Mouse (Mus musculus) gastrocnemius, postnatal 25 days (tissue): ENCODE results near the gene Trabd. TPM values are rescaled to one million over a fixed set of nuclear protein-coding genes. Genes with fewer than 3 reads are reported as not detected.

ENCODE experiments used
- DNase-seq: peaks from one replicate; pipeline ENCODE4 v3.0.0; 2022
- long read RNA-seq, 2 experiments: library from polyadenylated mRNA; stranded (forward); transcript quantifications; one replicate each; pipeline ENCODE4 v2.0.0; 2021
- total RNA-seq, 2 experiments: library from RNA; stranded (reverse); gene quantifications; 1 replicate in 1 of 2; 2 replicates in 1 of 2; pipeline ENCODE4 v1.2.3; 2021

Trabd gene
- 10 to 100 TPM; 22.7 to 26.2 TPM for total RNA-seq
- long read RNA-seq, experiment 1, transcript Trabd-201 (10 exons, 2,439 nt), result major isoform, 14 of 29 reads
- long read RNA-seq, experiment 1, partial matches to known transcripts, result 2 of 29 reads
- long read RNA-seq, experiment 1, other reads (novel, unspliced or antisense), result 11 of 29 reads
- long read RNA-seq, experiment 2, transcript Trabd-201 (10 exons, 2,439 nt), result major isoform, 26 of 46 reads
- long read RNA-seq, experiment 2, partial matches to known transcripts, result 3 of 46 reads
- long read RNA-seq, experiment 2, other reads (novel, unspliced or antisense), result 10 of 46 reads

GRCm38 (mm10) chr15:89074613-89075477 lies at the start of gene Trabd:
Trabd (plus strand) TSS chr15:89075124.
- no peak for DNase-seq

- DNase-seq, result no peak
Observed at GRCm38 (mm10) chr15:89044381-89044780, 30.5 kb upstream of the Trabd start.

DNA sequence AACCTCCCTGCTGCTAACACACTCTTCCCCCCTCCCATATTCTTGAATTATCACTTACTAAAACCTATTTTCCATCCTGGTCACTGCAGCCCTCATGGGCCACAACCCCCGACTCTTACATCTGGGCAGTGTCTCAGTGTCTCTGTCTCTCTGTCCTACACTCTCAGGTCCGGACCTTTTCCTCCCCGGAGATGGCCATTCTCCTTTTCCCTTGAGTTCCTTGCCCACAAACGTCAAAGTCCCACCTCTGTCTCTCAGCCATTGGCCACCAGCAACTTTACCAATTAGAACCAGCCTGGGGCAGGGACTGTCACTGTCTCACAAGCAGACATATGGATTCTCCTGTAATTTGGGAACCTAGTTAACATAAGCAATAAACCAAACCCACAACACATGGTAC lies 28.6 kb upstream of the Trabd start:
- DNase-seq, result no peak

DNA sequence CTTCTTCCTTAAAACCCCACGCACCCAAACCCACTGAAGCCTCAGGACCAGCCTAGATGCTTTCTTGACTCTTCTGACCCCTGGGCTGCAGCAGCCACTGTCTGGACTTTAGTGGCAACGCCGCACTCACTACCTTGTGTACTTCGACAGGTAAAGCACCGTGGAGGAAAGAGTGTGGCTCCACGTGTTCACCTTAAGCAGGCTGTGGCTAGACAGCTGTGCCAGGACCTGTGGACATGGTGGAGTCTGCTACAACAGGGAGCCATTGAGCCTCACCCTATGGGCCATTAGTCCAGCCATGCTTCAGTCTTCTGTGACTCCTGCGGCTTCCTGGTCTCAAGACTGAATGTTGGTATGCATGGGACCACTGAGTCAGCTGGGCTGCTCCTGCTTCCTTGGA lies 20.3 kb upstream of the Trabd start:
- peak; percentile 2 for DNase-seq

DNA sequence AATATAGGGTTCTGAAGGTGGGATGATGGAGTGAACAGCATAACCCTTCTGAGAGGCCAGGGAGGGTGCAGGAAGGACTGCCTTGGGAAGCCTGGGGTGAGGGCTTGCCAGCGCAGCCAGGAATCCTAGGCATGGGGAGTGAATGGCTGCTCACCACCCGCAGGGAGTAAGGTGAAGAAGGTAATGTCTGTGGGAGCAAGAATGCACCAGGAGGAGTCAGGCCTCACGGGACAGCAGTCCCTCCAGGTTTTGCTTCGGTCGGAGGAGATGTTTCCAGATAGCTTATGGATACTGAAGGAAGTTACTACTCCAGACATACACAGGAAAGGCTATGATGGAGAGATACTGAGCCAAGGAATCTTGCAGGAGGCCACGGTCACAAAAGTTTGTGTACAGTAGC lies 16.2 kb upstream of the Trabd start:
- peak; percentile 2 for DNase-seq

DNA sequence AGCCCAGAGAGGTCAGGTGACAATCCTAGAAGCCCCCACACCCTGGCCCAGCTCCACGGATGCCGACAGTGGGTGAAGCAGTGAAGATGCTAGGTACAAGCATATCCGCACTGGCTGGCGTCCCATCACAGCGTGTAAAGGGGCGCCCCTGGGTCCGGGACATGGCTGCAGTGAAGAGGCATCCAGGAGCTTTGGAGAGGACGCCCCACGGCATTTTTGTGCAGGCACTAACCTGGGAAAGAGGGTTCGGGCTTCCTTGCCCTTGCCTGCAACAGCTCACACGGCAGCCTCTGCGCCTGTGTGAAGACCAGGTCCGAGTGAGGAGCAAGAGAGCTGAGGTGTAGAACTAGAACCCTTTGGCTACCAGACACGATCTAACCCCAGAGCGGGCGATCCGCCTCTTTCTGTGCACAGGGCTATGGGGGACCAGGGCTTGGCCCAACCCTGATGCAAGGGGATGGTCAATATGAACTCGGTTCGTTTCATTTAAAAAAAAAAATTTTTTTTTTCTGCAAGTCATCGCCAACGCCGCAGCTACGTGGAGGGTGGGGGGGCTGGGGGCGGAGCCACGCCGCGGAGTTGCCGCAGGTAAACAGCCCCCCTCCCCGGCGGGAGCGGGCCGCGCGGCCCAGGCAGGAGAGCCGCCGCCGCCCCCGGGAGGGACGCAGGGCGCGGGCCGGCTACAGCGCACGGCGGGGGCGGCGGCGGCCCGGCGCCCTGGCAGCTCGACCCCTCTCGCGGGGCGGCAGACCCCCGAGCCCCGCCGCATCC lies 15.6 kb upstream of the Trabd start, which contains the start of gene Panx2:
Panx2 (plus strand) TSS at position 574 of the 771 bp plus-strand sequence.
- peak; percentile 7 for DNase-seq

- no peak for DNase-seq
Observed at GRCm38 (mm10) chr15:89060032-89060681, 14.8 kb upstream of the Trabd start.

GRCm38 (mm10) chr15:89060811-89061460 lies 14.0 kb upstream of the Trabd start:
- DNase-seq, result no peak

DNA sequence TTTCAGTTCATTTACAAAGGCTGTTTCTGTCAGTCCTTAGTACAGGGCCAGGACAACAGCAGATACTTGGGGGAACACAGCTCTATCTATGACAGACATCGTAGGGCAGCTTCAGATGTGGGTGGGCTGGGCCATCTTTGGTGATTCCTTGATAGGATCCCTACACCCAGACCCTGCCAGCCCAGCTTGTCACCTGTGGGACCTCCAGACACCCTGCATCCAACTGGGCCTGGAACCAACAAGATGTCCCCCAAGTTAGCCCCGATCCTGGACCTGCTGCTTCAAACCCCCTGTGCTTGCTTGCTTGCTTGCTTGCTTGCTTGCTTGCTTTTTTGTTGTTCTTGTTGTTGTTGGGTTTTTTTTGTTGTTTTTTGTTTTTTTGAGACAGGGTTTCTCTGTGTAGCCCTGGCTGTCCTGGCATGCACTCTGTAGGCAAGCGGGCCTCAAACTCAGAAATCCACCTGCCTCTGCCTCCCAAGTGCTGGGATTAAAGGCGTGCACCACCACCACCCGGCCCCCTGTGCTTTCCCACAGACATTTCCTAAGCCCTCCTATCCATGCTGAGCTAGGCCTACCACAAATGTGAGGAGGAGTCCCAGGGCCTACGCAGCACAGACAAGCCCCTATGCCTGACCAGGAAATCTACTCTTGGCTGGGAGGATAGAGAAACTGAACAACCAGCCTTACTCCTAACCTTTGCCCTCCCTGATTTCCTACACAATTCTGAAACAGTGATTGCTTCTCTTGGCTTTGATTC lies 13.0 kb upstream of the Trabd start:
- no peak for DNase-seq

- no peak for DNase-seq
Observed at GRCm38 (mm10) chr15:89062518-89062910, 12.4 kb upstream of the Trabd start.

- no peak for DNase-seq
Observed at GRCm38 (mm10) chr15:89063001-89063400, 11.9 kb upstream of the Trabd start.

- DNase-seq, result no peak
Observed at GRCm38 (mm10) chr15:89063536-89063935, 11.4 kb upstream of the Trabd start.

DNA sequence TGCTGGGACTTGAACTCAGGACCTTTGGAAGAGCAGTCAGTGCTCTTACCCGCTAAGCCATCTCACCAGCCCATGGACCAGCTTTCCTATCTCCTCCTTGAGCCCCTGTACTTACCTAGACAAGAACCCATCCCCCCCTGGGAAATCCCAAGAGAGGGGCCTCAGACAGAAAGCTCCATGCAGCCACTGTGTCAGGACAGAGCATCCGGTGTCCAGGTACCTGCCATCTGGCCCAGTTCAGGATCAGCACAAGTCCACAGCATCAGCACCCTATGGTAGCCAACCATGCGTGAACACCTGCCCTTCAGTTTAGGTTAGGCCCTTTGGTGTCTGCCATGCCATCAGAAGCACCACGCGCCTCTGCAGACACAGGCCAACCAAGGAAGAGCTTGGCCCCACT lies 10.0 kb upstream of the Trabd start:
- DNase-seq, result no peak

- no peak for DNase-seq
Observed at GRCm38 (mm10) chr15:89067609-89068008, 7.3 kb upstream of the Trabd start.

- no peak for DNase-seq
Observed at GRCm38 (mm10) chr15:89068226-89068625, 6.7 kb upstream of the Trabd start.

GRCm38 (mm10) chr15:89069336-89069840 lies 5.5 kb upstream of the Trabd start:
- no peak for DNase-seq

DNA sequence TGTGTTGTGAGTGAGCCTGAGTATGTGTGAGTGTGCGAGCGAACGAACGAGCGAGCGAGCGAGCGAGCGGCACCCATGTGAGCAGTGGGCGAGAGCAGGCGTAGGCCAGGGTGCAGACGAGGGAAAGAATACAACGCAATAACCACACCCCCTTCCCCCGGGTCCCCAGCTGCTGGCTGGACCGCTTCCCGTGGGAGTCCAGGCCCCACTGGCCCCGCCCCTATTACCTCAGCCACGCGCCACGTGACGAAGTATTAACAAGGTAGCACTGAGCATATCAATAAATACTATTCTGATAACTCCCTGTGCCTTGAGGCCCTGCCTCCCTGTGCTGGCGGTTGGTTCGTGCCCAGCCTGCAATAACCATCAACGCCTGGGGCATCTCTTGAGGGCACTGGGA lies 4.3 kb upstream of the Trabd start:
- DNase-seq, result no peak

DNA sequence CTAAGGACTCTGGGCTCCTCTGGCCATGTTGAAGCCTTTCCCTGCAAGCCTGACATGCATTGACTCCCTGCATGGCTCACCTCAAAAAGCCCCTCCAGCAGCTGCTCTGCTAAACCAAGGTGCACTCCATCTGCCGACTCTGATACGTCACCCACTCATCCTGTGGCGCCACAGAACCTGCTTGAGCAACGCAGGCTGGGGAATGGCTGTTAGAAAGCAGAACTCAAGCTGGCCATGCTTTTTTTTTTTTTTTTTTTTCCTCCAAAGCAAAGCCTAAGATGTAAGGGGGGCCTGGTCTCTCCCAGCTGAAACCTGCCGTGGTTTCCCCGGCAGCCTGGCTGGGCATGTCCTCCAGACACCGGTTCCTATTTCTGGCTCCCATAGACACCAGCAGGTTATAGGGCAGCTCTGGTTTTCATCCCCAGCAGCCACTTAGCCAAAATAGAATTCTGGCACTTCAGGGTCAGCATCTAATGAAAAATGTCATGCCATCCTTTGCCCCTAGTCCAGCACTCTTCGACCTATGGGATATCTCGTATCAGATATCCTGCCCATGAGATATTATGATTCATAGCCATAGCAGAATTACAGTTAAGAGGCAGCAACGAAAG lies 826 bp upstream of the Trabd start:
- no peak for DNase-seq

GRCm38 (mm10) chr15:89075478-89076147 lies 689 bp downstream of the Trabd start:
- peak; percentile 95 for DNase-seq
